Mouse (Mus musculus) intestine, embryonic 15.5 days (tissue): ENCODE results near the gene Gli3. TPM values are rescaled to one million over a fixed set of nuclear protein-coding genes. Genes with fewer than 3 reads are reported as not detected.

Experiments used
- ATAC-seq: fragments of 200-750 bp; cut with Nextera tagmentation; 2 replicates; pipeline ENCODE4 v1.8.0; 2017; ENCODE audit warnings: moderate TSS enrichment, moderate library complexity
- H3K27ac ChIP-seq: fragments of 300-500 bp; sonication (generic); 2 replicates; pipeline ENCODE4 v1.5.1; 2015; ENCODE audit warnings: mild to moderate bottlenecking, inconsistent platforms
- H3K27me3 ChIP-seq: fragments of 300-500 bp; sonication (generic); replicated peaks from 2 replicates; pipeline ENCODE4 v1.6.1; 2015; ENCODE audit warnings: inconsistent platforms
- H3K36me3 ChIP-seq: fragments of 300-500 bp; sonication (generic); 2 replicates; pipeline ENCODE4 v1.6.1; 2015; ENCODE audit warnings: inconsistent platforms
- H3K4me1 ChIP-seq: fragments of 300-500 bp; sonication (generic); replicated peaks from 2 replicates; pipeline ENCODE4 v1.6.1; 2015; ENCODE audit warnings: inconsistent platforms
- H3K4me2 ChIP-seq: fragments of 300-500 bp; sonication (generic); replicated peaks from 2 replicates; pipeline ENCODE4 v1.6.1; 2015; ENCODE audit warnings: mild to moderate bottlenecking, inconsistent platforms
- H3K4me3 ChIP-seq: fragments of 300-500 bp; sonication (generic); replicated peaks from 2 replicates; pipeline ENCODE4 v1.5.1; 2015; ENCODE audit warnings: inconsistent platforms
- H3K9ac ChIP-seq: fragments of 300-500 bp; sonication (generic); 2 replicates; pipeline ENCODE4 v1.6.1; 2015; ENCODE audit warnings: inconsistent platforms
- H3K9me3 ChIP-seq: fragments of 300-500 bp; sonication (generic); 2 replicates; pipeline ENCODE4 v1.6.1; 2016; ENCODE audit warnings: inconsistent platforms
- WGBS: fragments of 180-500 bp; shearing (Covaris S2); methylation state at CpG from one replicate; pipeline ENCODE4 v1.1.7; 2015; 5-methylcytosine and 5-hydroxymethylcytosine counted together
- polyA plus RNA-seq: library from polyadenylated mRNA; unstranded; fragments of >200 nt; fragmentation: Nextera tagmentation; extraction: Ambion mirVana; gene quantifications from 2 replicates; pipeline ENCODE4 v1.2.1, GENCODE M21; 2015

Gli3 gene
- polyA plus RNA-seq, 1 experiment from 2014 or later: 13.4 TPM

- Histone ChIP-seq H3K9ac (no peak overlapping the region), H3K27ac (no peak overlapping the region), H3K4me2 (no peak overlapping the region), H3K27me3 (no peaks in the 10 kb centered on the region), H3K36me3 (no peaks in the 10 kb centered on the region), H3K4me3 (no peak overlapping the region), H3K9me3 (no peaks in the 10 kb centered on the region), H3K4me1 (0 out of 2 replicates have a peak, but pooled peaks cover 4% of the 10 kb centered on the region)
- ATAC-seq: no peak
- 42% methylated on average over 6 of the region's 6 CpGs for WGBS
Measured at GRCm38 (mm10) chr13:15762901-15763417, 299.9 kb downstream of the Gli3 start.

- H3K4me2 ChIP-seq: no peak overlapping the region
- no peak overlapping the region for H3K9ac ChIP-seq
- H3K4me3 ChIP-seq: no peak overlapping the region
- no peak for ATAC-seq
- 75% methylated on average over 6 of the region's 6 CpGs for WGBS
- H3K27ac ChIP-seq: no peak overlapping the region
- H3K27me3 ChIP-seq: no peaks in the 10 kb centered on the region
- H3K4me1 ChIP-seq: no peaks in the 10 kb centered on the region
- H3K36me3 ChIP-seq: no peaks in the 10 kb centered on the region
- H3K9me3 ChIP-seq: no peaks in the 10 kb centered on the region
Measured at GRCm38 (mm10) chr13:15777624-15778023, 314.6 kb downstream of the Gli3 start.
